Mouse (Mus musculus) heart, postnatal 10 days (tissue): Measurements from ENCODE around the gene Tut1. TPM values are rescaled to one million over a fixed set of nuclear protein-coding genes. Genes with fewer than 3 reads are reported as not detected.

Experiments used
- DNase-seq, 2 experiments: peaks; one replicate each; pipeline ENCODE4 v3.0.0; 2021
- intact Hi-C: fragments of 180-260 bp; cut with DNase I; formaldehyde crosslinking; loops from one replicate; pipeline ENCODE4 v1.15.1; 2025
- total RNA-seq, 2 experiments: library from RNA; stranded (reverse); gene quantifications; 2 replicates each; pipeline ENCODE4 v1.2.3; 2021

The Tut1 gene
- total RNA-seq, 2 experiments from 2014 or later: 8.5 to 10.4 TPM

DNA sequence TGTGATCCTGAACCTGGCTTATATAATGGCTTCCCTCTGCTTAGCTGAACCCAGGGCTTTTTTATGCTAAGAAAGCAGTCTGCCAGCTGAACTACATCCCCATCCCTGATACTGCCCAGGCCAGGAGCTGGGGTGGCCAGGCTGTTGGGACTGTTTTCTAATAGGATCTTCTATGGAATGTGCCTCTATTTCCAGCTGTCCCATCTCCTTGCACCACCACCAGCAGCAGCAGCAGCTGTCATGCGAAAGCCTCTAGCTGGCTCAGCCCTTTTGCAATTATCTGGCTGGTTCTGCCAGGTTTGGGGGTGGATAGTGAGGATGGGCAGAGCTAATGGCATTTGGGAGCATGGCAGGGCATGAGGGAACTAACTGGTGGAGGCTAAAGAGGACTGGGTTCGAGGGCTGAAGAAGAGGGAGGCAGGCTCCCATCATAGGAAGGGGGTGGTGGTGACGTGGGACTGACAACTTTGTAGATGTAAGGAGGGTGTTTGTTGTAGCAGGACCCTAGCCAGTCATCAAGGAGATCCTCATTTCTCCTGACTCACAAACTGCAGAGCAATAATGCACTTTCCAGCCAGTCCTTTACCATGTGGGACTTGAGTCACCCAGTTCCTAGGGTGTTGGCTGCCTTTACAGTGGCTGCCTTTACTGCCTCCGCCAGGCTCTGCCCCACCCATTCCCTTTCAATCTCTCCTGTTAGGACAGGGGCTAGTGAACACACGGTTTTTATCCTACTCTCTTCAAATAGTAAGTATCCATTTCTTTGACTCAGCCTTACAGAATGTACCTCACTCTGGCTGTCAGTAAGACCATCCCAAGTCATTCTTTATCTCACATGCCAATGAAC lies 28.9 kb downstream of the Tut1 start:
- intact Hi-C loops: no loop called here
- DNase-seq: no peak

DNA sequence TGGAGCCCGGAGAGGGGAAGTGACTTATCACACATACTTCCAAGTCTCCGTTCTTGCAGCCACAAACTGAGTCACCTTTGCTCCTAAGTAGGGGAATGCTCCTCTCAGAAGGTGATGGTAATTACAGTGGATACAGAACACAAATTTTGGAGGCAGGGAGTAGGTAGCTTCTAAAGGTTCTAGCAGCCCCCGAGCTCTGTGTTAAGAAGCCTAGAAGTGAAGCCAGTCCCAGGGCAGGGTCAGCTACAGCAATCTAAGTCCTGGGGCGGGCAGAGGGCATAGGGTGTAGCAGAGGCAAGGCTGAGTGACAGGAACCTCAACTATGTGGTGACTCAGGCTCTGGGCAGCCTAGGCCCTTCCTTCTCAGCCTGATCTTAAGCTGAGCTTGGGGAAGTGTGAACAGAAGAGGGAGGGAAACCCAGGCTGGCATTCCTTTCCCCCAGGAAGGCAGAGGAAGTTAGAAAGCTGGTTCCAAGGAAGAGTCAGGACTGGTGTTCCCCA lies 29.6 kb downstream of the Tut1 start:
- peak; percentile 38 to 46 for DNase-seq
- intact Hi-C loops: no loop called here

DNA sequence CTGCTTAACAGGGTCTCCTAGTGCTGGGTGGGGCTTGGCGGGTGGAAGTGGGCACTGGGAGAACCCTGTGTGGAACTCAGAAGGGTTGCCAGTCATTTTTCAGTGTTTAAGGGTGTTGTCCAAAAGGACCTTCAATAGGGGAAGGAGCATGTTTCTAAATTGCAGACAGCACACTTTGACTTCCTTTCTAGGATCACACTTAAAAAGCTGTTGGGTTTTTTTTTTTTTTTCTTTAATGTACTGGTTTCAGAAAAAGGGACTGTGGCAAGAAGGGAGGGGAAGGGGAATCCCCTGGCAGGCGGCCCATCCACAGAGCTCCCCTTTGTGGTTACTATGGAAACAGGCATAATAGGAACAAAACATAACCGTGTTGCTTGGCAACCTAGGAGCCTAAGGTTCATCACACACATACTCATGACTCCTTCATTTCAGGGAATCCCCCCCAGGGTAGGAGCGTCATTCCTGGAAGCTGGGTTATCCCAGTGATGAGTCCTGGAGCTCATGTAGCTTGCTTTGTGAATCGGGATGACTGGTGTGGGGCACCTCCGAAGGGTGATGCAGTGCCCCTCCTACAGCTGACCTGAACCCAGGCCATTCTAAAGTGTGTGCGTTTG lies 30.7 kb downstream of the Tut1 start:
- peak; percentile 75 to 79 for DNase-seq
- intact Hi-C loops: no loop called here

DNA sequence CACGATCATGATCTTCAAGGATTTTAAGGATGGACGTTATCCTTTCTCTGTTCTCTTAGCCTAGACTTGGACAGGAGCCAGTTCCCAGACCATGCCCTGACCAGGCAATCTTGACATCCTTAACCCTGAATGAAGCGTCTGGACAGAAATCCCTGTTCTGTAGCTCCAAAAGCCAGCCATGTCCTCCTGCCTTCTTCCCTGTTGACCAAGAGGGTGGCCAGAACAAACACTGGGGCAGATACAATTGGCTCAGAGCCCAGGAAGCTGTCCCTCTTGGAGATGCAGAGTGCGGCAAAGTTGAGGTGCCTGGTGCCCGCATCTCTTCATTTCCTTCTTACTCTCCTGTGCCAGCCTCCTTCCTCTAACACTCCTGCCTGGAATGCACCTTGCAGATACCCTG lies 32.2 kb downstream of the Tut1 start:
- DNase-seq: no peak

DNA sequence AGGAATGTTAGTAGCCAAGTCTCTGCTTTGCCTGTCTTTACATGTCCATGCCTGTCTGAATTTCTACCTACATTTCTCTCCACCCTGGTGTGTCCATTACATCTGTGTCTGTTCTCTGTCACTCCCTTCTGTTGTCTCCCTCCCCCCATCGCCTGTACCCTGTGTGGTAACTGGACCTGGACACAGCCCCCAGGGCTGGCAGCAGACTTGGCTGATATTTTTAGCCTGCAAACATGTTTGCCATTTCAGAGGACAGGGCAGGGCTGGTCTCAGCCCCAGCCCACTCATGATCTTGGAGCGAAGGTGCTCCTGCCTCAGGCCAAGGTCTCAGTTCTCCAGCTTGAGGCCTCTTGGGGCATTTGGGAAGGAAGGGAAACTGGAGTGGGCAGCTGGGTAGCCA lies 34.2 kb downstream of the Tut1 start:
- DNase-seq: peak; percentile 81 to 82
- intact Hi-C loops: no loop called here

More for the DNA sequence above, 32.2 kb downstream of the Tut1 start:
- intact Hi-C loops: no loop called here

DNA sequence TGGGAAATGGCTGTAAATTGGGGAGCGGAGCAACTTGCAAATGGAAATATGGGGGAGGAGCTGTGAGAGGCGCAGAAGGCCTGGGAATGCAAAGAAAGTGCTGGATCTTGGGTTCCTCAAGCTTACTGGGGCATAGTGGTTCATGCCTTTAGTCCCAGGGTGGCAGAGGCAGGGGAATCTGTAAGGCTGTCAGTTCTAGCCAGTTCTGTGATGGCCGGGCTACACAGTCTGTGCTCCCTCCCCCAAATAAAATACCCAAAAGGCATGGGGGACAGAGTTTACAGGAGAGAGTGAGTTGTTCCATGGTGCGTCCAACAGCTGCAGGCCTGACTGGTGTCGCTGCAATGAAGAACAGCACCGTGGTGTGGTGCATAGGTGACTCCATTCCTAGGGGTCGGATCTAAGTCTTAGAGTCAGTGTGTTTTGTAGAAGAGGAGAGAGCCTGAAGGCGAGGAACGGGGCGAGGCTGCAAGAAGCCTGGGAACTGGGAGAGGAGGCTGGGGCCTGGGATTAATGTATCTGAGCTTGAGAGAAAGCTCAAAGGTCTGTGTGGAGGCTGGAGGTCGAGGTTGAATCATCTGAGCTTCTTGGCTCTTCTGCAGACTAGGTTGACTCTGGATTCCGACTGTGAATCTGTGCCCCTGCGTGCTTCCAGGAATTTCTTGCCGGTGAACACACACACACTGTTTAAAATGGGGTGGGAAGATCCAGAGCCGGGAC lies 34.9 kb downstream of the Tut1 start:
- peak; percentile 30 to 46 for DNase-seq
- intact Hi-C loops: no loop called here

DNA sequence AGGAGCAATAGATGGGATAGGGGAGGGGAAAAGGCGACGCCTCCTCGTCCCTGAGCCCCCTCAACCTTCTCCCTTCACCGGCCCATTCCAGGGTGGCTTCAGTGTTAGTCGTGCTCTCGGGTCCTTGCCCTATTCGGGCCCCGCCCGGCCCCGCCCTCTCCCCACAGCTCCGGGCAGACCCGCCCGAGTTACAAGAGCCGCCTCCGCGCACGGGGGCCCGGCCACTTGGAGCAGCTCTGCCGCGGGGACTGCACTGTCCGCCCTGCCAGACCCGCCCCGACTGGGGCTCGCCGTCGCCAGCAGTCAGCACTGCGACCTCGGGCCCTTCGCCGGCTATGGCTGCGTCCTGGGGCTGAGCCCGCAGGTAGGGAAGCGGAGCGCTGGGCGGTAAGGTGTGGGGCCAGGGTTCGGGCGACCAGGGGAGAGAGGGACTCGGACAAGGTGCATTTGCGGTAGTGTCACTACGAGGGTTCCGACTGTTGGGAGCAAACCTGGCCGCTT lies 35.5 kb downstream of the Tut1 start, which contains the start of gene Ahnak:
TSS of gene Ahnak (plus strand) at position 219 of the 501 bp plus-strand sequence.
- intact Hi-C loops: no loop called here
- DNase-seq: peak; percentile 90 to 91

DNA sequence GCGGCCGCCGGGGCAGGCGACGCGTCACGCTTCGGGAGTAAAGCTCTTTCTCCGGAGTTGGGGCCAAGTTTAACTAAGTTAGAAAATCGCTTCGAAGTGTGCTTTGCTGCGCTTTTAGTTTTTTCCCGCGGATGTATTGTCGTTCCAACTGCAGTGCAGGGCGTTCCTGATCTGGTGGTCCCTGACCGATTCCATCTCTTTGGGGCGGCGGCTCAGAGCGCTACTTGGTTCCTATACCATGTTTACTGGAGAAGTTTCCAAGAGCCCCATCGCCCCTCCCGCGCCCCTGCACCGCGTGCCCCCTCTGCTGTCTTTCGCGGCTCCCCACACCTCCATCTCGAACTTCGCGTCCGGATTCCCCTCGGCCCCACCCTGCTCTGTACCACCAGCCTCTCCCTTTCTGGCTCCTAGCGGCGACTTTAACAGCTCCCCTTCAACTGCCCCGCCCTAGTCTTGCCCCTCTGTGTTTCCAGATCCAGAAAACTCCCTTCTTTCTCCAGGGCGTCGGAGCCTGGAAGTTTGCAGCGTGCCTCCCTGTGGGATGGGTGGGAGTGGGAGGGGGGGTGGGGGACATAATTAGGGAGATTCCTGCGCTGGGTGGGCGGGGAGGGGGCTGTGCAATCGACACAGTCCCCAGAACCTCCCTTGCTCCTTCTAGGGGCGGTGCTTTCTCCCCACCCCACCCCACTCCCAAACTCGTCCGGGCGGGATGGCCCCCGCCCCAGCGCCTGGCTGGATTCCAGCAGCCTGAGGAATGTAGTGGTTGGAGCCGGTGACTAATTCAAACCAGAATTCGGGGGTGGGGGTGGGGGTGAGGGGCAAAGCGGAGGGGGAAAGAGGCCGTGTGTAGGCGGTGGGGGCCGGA lies 36.2 kb downstream of the Tut1 start:
- intact Hi-C loops: no loop called here
- peak; percentile 95 to 96 for DNase-seq

DNA sequence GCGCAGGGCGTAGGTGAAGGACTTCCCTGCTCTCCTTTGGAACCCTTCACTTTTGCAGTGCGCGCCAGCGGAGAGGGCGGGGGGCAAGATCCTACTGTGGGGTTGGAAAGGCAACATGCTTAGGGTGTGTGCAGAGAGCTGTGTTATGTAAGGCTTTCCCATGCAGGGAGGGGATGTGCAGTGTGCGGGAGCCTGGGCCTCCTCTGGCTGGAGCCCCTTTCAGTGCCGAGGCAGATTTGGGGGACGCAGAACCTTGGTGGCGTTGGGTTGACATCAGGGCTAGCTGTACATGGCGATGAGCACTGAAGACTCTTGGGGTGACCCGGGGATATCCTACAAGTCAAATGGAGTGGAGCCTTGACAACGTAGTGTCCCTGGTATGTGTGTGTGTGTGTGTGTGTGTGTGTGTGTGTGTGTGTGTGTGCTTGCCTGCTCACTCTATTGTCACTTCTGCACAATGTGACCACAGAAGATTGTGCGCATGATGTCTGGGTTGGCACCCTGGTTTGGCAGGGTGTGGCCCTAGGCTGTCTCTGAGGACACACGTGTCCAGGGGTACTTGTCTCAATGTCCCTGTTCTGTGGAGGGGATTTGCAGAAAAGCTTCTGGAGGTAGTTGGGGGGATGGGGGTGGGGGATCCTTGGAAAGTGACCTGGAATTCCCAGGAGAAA lies 36.9 kb downstream of the Tut1 start:
- no peak for DNase-seq
- intact Hi-C loops: no loop called here

DNA sequence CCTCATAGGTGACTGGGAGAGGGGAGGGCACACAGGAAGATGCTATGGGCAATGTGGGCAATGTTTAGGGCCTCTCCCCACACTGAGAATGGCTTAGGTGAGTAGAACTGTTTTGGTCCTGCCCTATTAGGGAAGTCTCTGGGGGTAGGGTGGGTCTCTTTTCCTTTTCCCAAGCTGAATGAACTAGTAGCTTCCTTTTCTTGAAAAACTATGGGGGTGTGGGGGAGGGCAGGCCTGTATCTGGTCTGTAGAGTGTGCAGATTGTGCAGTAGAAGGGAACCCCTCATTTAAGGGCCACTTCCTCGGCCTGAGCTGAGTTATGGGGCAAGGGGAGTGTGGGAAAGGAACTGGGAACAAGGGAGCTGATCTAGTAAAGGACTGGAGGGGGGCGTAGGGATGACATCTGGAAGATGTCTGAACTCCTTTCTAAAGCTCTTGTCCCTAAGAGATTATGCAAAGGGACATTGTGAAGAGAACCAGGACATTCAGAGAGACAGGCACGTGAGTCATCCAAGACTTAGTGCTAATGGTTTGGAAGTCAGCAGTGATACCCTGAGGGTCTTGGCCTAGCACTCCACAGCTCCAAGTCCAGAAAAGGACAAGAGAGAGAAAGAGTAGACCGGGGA lies 37.7 kb downstream of the Tut1 start:
- DNase-seq: peak; percentile 53 to 57
- intact Hi-C loops: no loop called here

DNA sequence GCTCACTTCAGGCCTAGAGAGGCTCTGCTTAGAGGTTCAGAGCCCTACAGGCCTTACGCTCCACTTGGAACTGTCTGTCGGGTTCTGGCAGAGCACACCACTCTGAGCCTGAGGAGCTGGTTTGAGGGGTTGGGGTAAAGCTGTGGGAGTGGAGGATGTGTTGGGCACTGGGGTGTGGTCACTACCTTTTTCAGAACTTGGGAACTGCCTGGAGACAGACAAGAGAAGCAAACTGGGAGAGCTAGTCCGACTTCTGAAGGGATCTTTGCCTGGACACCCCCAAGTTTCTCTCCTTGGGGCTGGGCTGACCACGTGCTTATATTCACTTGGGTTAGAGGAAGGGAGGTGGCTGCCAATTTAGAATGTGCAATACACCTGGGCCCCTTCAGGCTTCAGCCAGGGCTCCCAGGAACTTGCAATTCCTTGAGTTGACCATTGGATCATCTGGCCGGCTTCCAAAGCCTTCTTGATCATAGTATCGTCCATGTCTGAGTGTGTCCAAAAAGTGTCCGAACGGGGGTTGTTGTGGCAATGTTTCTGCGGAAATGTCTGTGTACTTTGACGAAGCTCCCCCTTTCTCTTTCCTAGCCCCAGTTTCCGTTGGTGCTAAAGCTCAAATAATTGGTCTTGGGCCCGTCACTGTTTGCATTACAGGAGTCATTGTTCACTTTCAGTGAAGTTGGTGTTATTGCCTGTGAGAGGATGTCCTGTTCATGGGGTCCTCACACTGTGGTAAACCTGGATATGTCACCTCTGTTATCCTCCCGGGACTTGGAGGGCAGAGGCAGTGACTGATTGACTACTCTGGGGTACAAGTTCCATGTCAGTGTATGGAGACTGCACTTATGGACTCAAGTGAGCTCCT lies 38.5 kb downstream of the Tut1 start:
- DNase-seq: peak; percentile 53 to 72
- intact Hi-C loops: loop anchor here (2.0 kb wide), 1 partner anchor 15 kb away; no protein-coding TSS in a partner anchor

DNA sequence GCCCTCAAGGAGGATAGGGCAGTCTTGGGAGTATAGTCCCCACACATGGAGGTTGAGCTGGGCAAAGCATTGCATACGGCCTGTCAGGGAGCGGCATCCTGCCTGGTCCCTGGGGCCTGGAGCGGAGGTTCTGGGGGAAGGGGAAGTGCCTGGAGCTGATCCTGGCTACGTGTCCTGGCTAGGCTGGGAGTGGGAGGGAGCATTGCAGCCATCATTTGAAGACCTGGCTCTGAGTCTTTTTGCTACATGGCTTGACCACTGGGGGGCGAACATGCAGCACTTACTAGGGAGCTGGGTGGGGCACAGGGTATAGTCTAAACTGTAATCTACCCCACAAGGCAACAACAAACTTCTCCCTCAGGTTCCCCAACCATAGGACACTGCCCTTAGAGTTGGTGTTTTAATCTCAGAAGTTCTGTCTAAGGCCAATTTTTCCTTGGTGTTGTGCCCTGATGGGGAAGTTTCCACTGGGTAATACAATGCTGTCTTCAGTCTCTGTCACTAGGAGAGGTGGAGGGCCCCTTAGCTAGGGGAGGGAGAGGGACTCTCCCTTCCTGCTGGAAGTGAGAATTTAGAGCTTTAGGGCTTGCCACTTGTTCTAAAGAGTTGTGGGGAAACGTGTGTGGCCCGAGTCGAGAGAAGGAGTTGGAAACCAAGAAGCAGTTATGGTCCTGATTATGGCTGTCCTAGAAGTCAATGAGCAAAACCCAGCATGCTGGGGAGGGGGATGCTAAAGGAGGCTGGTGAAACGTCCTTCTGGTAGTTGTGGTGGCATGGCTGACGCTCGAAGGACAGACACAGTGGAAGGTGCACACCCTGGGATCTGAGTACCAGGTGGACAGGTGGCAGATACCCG lies 39.4 kb downstream of the Tut1 start:
- peak; percentile 94 to 96 for DNase-seq
- intact Hi-C loops: loop anchor here (1.0 to 2.0 kb wide), 2 partner anchors 16 to 89 kb away; no protein-coding TSS in a partner anchor

DNA sequence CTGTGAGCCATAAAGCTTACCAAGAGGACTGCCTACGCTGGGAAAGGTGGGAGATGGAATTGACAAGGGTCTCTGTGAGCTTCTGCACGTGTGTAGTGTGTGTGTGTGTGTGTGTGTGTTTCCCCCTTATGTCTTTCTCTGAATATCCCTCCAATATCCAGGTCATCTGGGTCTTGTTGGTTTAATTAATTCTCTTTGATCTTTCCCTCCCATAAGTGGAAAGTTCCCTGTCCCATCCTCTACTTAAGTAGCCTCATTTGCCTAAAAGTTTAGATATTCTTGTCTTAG lies 39.9 kb downstream of the Tut1 start:
- no peak for DNase-seq
- intact Hi-C loops: loop anchor here (1.0 to 2.0 kb wide), 2 partner anchors 17 to 89 kb away; no protein-coding TSS in a partner anchor

DNA sequence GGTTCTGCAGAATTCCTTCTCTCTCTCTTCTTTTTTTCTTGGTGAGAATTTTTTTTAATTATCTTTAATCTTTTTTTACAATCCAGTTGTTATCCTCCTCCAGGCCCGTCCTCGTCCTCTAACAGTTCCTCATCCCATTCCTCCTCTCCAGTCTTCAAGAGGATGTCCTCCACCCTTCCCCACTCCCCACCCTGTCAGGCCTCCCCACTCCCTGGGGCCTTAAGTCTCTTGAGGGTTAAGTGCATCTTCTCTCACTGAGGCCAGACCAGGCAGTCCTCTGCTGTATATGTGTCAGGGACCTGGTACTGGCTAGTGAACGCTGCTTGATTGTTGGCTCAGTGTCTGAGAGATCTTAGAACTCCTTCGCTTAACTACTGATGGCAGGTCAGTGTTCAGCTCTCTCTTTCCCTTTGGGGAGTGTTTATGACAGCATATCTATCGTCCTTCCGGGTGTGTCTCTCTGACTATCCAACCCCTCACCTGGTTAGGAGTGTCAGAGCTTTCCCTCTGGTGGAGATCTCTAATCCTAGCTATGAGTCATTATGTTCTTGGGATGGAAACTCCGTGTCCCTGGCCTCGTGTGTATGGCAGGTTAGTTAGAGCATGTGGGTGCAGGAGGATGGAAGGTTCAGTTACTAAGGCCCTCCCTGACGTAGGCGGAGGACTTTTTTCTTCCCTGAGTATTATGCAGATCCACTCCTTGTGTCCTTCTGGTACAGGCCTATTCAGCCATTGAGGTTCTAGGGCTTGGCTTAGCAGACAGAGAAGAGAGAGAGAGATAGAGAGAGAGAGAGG lies 41.4 kb downstream of the Tut1 start:
- intact Hi-C loops: loop anchor here (2.0 kb wide), 1 partner anchor 60 kb away; no protein-coding TSS in a partner anchor
- DNase-seq: no peak

DNA sequence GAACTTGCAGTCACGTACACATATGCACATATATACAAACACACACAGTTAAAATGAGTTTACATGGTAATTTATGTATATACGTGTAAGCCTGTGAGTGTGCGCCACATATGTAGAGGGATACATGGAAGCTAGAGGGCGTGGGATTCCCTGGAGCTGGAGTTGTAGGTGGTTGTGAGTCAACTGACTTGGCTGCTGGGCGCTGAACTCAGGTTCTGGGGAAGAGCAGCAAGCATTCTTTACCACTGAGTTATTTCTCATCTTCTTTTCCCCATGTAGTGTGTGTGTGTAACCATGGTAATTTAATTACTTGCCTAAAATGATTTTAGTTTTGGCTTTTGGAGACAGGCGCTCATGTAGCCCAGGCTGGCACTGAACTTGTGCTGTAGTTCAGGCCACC lies 43.0 kb downstream of the Tut1 start:
- no peak for DNase-seq
- intact Hi-C loops: loop anchor here (2.0 kb wide), 1 partner anchor 22 kb away; no protein-coding TSS in a partner anchor

DNA sequence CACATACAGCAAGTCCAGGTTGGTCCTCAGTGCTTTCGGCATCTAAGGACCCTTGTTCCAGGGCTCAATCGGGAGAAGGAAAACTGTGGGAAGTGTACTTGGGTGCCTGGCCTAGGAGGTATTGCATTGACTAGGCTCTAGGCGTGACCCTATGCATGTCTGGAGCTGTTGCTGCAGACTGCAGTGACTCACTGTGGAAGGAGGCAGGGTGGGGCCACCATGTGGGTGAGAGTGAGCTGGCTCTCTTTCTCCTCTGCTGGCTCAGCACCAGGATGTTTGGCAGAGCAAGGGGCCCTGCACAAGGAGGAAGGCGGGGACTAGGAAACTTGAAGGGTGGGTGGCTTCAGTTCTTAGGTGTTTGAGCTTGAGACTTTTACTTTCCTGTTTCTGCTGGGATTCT lies 43.9 kb downstream of the Tut1 start:
- intact Hi-C loops: loop anchor here (2.0 kb wide), 1 partner anchor 21 kb away; no protein-coding TSS in a partner anchor
- DNase-seq: peak; percentile 90 to 92
